Comparison of ENCODE assay signal across 10 mouse cellular contexts in the genomic region with DNA sequence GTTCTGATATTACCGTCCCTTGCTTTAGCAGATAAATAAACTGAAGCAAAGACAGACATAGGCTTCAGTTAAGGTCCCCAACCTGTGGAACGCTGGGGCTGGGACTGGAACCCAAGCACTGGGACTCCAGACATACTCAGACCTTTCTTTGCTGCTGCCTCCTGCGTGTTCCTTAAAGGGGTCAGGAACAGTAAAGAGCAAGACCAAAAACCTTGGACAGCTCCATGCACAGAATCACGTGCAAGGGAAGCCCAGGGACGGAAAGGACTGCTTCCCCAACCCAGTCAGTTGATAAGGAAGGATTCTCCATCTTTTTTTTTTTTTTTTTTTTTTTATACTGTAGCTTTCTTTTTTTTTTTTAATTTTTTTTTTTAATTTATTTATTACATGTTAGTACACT. TPM values are rescaled to one million over a fixed set of nuclear protein-coding genes. Genes with fewer than 3 reads are reported as not detected.
DNase-seq lines count a peak whose midpoint lies in the region; ATAC-seq and TF ChIP-seq lines count a peak whose summit lies in the region.
"Had no signal": no experiment of that assay in that cellular context is flagged by ENCODE, and none has a peak within 500 bp of the region (broad histone marks: within the 10 kb centered on the region; RNA-seq: fewer than 3 reads in every experiment).

No protein-coding gene starts in this region.

- H3K4me1 ChIP-seq in forebrain, embryonic 15.5 days, result peaks cover 30% of the 10 kb centered on the region
- H3K4me1 ChIP-seq in forebrain, embryonic 12.5 days, result peaks cover 31% of the 10 kb centered on the region
- peaks cover 9% of the 10 kb centered on the region for H3K4me1 ChIP-seq in limb, embryonic 14.5 days (ENCODE audit: control insufficient read depth, insufficient read depth, low read length)

- H3K27ac ChIP-seq in forebrain, embryonic 15.5 days (replicated peaks), result no peak overlapping the region; the same call in 1 of the 2 replicates
- H3K27ac ChIP-seq in forebrain, embryonic 12.5 days, result no peak overlapping the region
- H3K27ac ChIP-seq in limb, embryonic 14.5 days (replicated peaks; ENCODE audit: low read depth, low read length), result no peak overlapping the region

- ATAC-seq in forebrain, embryonic 15.5 days (replicated peaks), result no peak
- no peak for ATAC-seq in forebrain, embryonic 12.5 days (ENCODE audit: low FRiP score)
- ATAC-seq in limb, embryonic 14.5 days (ENCODE audit: low FRiP score, low read depth), result no peak

- DNase-seq in kidney, postnatal 14 days, result peak; percentile 6
- DNase-seq in kidney, adult 18-20 months, result no peak
- DNase-seq in R1 (ENCODE audit: low read depth, low spot score), result peak; percentile 65
- peak; percentile 63 for DNase-seq in limb, embryonic 14.5 days (ENCODE audit: low spot score)
- no peak for DNase-seq in adrenal gland, postnatal 10 days
- no peak for DNase-seq in c-Kit-positive CD71-positive TER-119-positive erythroid progenitor cells, embryonic 14.5 days (ENCODE audit: low spot score)
- DNase-seq: cerebellum, adult 18-20 months; heart, postnatal 14 days had no signal

- no peaks in the 10 kb centered on the region for H3K9me3 ChIP-seq in forebrain, embryonic 15.5 days
- no peaks in the 10 kb centered on the region for H3K9me3 ChIP-seq in forebrain, embryonic 12.5 days
- no peaks in the 10 kb centered on the region for H3K9me3 ChIP-seq in limb, embryonic 14.5 days (ENCODE audit: control insufficient read depth, low read length)

- no peaks in the 10 kb centered on the region for H3K27me3 ChIP-seq in forebrain, embryonic 15.5 days
- H3K27me3 ChIP-seq in forebrain, embryonic 12.5 days, result no peaks in the 10 kb centered on the region
- no peaks in the 10 kb centered on the region for H3K27me3 ChIP-seq in limb, embryonic 14.5 days (ENCODE audit: control insufficient read depth, insufficient read depth, low read length)

- TF ChIP-seq POLR2A in limb, embryonic 14.5 days (IDR thresholded peaks at IDR 0.05; ENCODE audit: borderline replicate concordance, extremely low read depth, insufficient read depth, insufficient read length), result no peak

- no peak overlapping the region for H3K9ac ChIP-seq in forebrain, embryonic 15.5 days (replicated peaks)
- H3K9ac ChIP-seq in forebrain, embryonic 12.5 days, result no peak overlapping the region
- H3K9ac ChIP-seq in limb, embryonic 14.5 days (ENCODE audit: low read depth, low read length, severe bottlenecking), result no peak overlapping the region

- H3K36me3 ChIP-seq in forebrain, embryonic 15.5 days, result 0 out of 2 replicates have a peak, but pooled peaks cover 13% of the 10 kb centered on the region
- H3K36me3 ChIP-seq in forebrain, embryonic 12.5 days (replicated peaks), result peaks cover 17% of the 10 kb centered on the region
- H3K36me3 ChIP-seq in limb, embryonic 14.5 days (ENCODE audit: control insufficient read depth, insufficient read depth, low read length), result no peaks in the 10 kb centered on the region; the same call in 1 of the 2 replicates

- peak overlapping the region; percentile 86; the same call in 1 of the 2 replicates for H3K4me2 ChIP-seq in forebrain, embryonic 15.5 days (replicated peaks)
- no peak overlapping the region for H3K4me2 ChIP-seq in forebrain, embryonic 12.5 days
- no peak overlapping the region; the same call in 1 of the 2 replicates for H3K4me2 ChIP-seq in limb, embryonic 14.5 days (replicated peaks; ENCODE audit: low read depth, low read length, severe bottlenecking)

- WGBS in forebrain, embryonic 15.5 days, result 40% methylated on average over 5 of the region's 5 CpGs
- 34% methylated on average over 5 of the region's 5 CpGs for WGBS in forebrain, embryonic 12.5 days
- WGBS in limb, embryonic 14.5 days, result 26% methylated on average over 5 of the region's 5 CpGs

- H3K4me3 ChIP-seq in forebrain, embryonic 15.5 days, result peak overlapping the region; percentile 64; the same call in 1 of the 2 replicates
- no peak overlapping the region for H3K4me3 ChIP-seq in forebrain, embryonic 12.5 days (replicated peaks)
- no peak overlapping the region for H3K4me3 ChIP-seq in limb, embryonic 14.5 days (replicated peaks; ENCODE audit: low read length)

RNA-seq across cellular contexts. Expression of a gene that starts 1.1 kb away (rescaled TPM):
- 6.8 and 7.3 TPM in 2 replicates for polyA plus RNA-seq in forebrain, embryonic 15.5 days (2015; fragmentation: Nextera tagmentation; extraction: Ambion mirVana)
- 4.1 and 4.8 TPM in 2 replicates for polyA plus RNA-seq in forebrain, embryonic 12.5 days (2016; fragmentation: Nextera tagmentation; extraction: Ambion mirVana)
- polyA plus RNA-seq in limb, embryonic 14.5 days (2012; rRNA removed), result 1.2 and 1.3 TPM in 2 replicates
- 2.1 and 2.2 TPM in 2 replicates for polyA plus RNA-seq in limb, embryonic 14.5 days (2014; fragmentation: Nextera tagmentation; extraction: Ambion mirVana)
- 1 to 10 TPM; 2.0 to 3.6 TPM for total RNA-seq in adrenal gland, postnatal 10 days (2021)

RNA-seq across cellular contexts. Expression of a gene that starts 33.9 kb away (rescaled TPM):
- 46.7 and 47.7 TPM in 2 replicates for polyA plus RNA-seq in forebrain, embryonic 15.5 days (2015; fragmentation: Nextera tagmentation; extraction: Ambion mirVana)
- polyA plus RNA-seq in forebrain, embryonic 12.5 days (2016; fragmentation: Nextera tagmentation; extraction: Ambion mirVana), result 56.5 and 57.7 TPM in 2 replicates
- 26.6 and 32.1 TPM in 2 replicates for polyA plus RNA-seq in limb, embryonic 14.5 days (2012; rRNA removed)
- polyA plus RNA-seq in limb, embryonic 14.5 days (2014; fragmentation: Nextera tagmentation; extraction: Ambion mirVana), result 39.6 and 41.3 TPM in 2 replicates
- 10 to 100 TPM; 34.6 to 35.1 TPM for total RNA-seq in adrenal gland, postnatal 10 days (2021)

Comparison
In these comparisons a context has a peak if more than half of its experiments do, and no peak if none do; other contexts are left out.
1. DNase-seq: peak in kidney, postnatal 14 days (single experiment), R1 (single experiment) and limb, embryonic 14.5 days (single experiment); none in kidney, adult 18-20 months (single experiment), adrenal gland, postnatal 10 days (single experiment) and c-Kit-positive CD71-positive TER-119-positive erythroid progenitor cells, embryonic 14.5 days (single experiment).